Comparison of ENCODE assay signal across 21 mouse cellular contexts in the genomic region with DNA sequence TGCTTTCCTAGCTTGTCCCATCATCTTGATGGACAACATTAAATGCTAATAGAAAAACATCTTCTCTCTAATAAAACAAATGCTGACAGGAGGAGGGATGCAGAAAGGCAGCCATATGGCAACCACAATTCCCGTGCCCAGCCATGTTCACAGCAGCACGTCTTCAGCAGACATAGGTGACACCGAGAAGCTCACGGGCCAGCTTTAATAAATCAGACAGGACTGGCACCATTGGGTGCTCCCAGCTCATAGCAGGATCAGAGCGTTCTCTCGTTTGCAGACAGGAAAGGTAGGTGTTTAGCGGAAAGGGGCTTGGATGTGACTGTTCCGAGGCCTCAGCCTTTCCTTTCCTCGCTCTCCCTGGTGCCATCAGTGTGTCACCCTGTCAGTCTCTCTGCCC. TPM values are rescaled to one million over a fixed set of nuclear protein-coding genes. Genes with fewer than 3 reads are reported as not detected.
DNase-seq lines count a peak whose midpoint lies in the region; ATAC-seq and TF ChIP-seq lines count a peak whose summit lies in the region.
"Had no signal": no experiment of that assay in that cellular context is flagged by ENCODE, and none has a peak within 500 bp of the region (broad histone marks: within the 10 kb centered on the region; RNA-seq: fewer than 3 reads in every experiment).

No protein-coding gene starts in this region.

- H3K4me2 ChIP-seq in forebrain, embryonic 15.5 days (replicated peaks): no peak overlapping the region
- H3K4me2 ChIP-seq in forebrain, embryonic 11.5 days (ENCODE audit: low read depth, low read length, severe bottlenecking): no peak overlapping the region
- no peak overlapping the region for H3K4me2 ChIP-seq in hindbrain, embryonic 16.5 days (ENCODE audit: low read length)
- H3K4me2 ChIP-seq in hindbrain, embryonic 11.5 days (replicated peaks; ENCODE audit: low read depth, low read length): no peak overlapping the region
- H3K4me2 ChIP-seq: heart, embryonic 11.5 days; hindbrain, embryonic 15.5 days; intestine, embryonic 15.5 days had no signal

- no peaks in the 10 kb centered on the region for H3K9me3 ChIP-seq in forebrain, embryonic 15.5 days
- no peaks in the 10 kb centered on the region for H3K9me3 ChIP-seq in forebrain, embryonic 11.5 days (ENCODE audit: control insufficient read depth, low read length)
- no peaks in the 10 kb centered on the region for H3K9me3 ChIP-seq in hindbrain, embryonic 16.5 days (ENCODE audit: control insufficient read depth, low read length)
- no peaks in the 10 kb centered on the region for H3K9me3 ChIP-seq in hindbrain, embryonic 11.5 days (ENCODE audit: control insufficient read depth, low read length)
- no peaks in the 10 kb centered on the region for H3K9me3 ChIP-seq in embryonic facial prominence, embryonic 10.5 days
- H3K9me3 ChIP-seq: hindbrain, embryonic 15.5 days; intestine, embryonic 15.5 days had no signal

- peak; percentile 53 for ATAC-seq in forebrain, embryonic 15.5 days (replicated peaks)
- no peak for ATAC-seq in forebrain, embryonic 11.5 days (replicated peaks; ENCODE audit: low FRiP score)
- peak; percentile 12; the same call in 1 of the 2 replicates for ATAC-seq in hindbrain, embryonic 16.5 days
- no peak for ATAC-seq in hindbrain, embryonic 11.5 days (ENCODE audit: low FRiP score)
- ATAC-seq: CD4-positive, CD25-positive, alpha-beta regulatory T cell, adult 4 months; intestine, embryonic 15.5 days had no signal

- WGBS in forebrain, embryonic 15.5 days: 75% methylated on average over 9 of the region's 9 CpGs
- WGBS in forebrain, embryonic 11.5 days: 89% methylated on average over 9 of the region's 9 CpGs
- WGBS in hindbrain, embryonic 16.5 days: 81% methylated on average over 9 of the region's 9 CpGs
- 80% methylated on average over 9 of the region's 9 CpGs for WGBS in hindbrain, embryonic 11.5 days
- WGBS in embryonic facial prominence, embryonic 10.5 days: 88% methylated on average over 9 of the region's 9 CpGs

- no peak overlapping the region for H3K9ac ChIP-seq in forebrain, embryonic 15.5 days (replicated peaks)
- H3K9ac ChIP-seq in forebrain, embryonic 11.5 days (ENCODE audit: low read length): no peak overlapping the region
- no peak overlapping the region for H3K9ac ChIP-seq in hindbrain, embryonic 16.5 days (ENCODE audit: low read depth, low read length)
- H3K9ac ChIP-seq in hindbrain, embryonic 11.5 days (ENCODE audit: low read depth, low read length): no peak overlapping the region
- H3K9ac ChIP-seq: hindbrain, embryonic 15.5 days; intestine, embryonic 15.5 days had no signal

- TF ChIP-seq POLR2A in brain, embryonic 14.5 days (IDR thresholded peaks at IDR 0.05; ENCODE audit: borderline replicate concordance, extremely low read depth, insufficient read depth, insufficient read length, poor library complexity, severe bottlenecking): no peak

- H3K4me3 ChIP-seq in forebrain, embryonic 15.5 days: no peak overlapping the region
- no peak overlapping the region for H3K4me3 ChIP-seq in forebrain, embryonic 11.5 days (ENCODE audit: low read depth, low read length)
- H3K4me3 ChIP-seq in hindbrain, embryonic 16.5 days (ENCODE audit: low read length): no peak overlapping the region
- H3K4me3 ChIP-seq in hindbrain, embryonic 11.5 days (ENCODE audit: low read depth, low read length): no peak overlapping the region
- no peak overlapping the region for H3K4me3 ChIP-seq in embryonic facial prominence, embryonic 10.5 days
- H3K4me3 ChIP-seq: heart, adult 2 months; hindbrain, embryonic 15.5 days; intestine, embryonic 15.5 days had no signal

- no peaks in the 10 kb centered on the region for H3K36me3 ChIP-seq in forebrain, embryonic 15.5 days
- no peaks in the 10 kb centered on the region for H3K36me3 ChIP-seq in forebrain, embryonic 11.5 days (ENCODE audit: control insufficient read depth, insufficient read depth, low read length)
- H3K36me3 ChIP-seq in hindbrain, embryonic 16.5 days (ENCODE audit: control insufficient read depth, insufficient read depth, low read length): no peaks in the 10 kb centered on the region
- H3K36me3 ChIP-seq in hindbrain, embryonic 11.5 days (ENCODE audit: control insufficient read depth, insufficient read depth, low read length): no peaks in the 10 kb centered on the region
- H3K36me3 ChIP-seq in embryonic facial prominence, embryonic 10.5 days (replicated peaks): no peaks in the 10 kb centered on the region
- H3K36me3 ChIP-seq: hindbrain, embryonic 15.5 days; intestine, embryonic 15.5 days had no signal

- DNase-seq in forebrain, embryonic 11.5 days (ENCODE audit: low spot score): no peak
- DNase-seq in hindbrain, embryonic 11.5 days (ENCODE audit: low spot score): no peak
- peak; percentile 55 for DNase-seq in brain, embryonic 14.5 days (ENCODE audit: low read depth)
- DNase-seq in embryonic facial prominence, embryonic 10.5 days (ENCODE audit: low spot score): no peak
- DNase-seq: adrenal gland, adult 2 months; adrenal gland, postnatal 14 days; cerebellum, adult 11-12 months; cerebellum, adult 8-10 months; cerebellum, postnatal 10 days; cerebellum, postnatal 36 days; embryo, embryonic 11 days; gastrocnemius, postnatal 36 days; heart, adult 2 months; kidney, adult 11 months; kidney, adult 9 months had no signal

- H3K27ac ChIP-seq in forebrain, embryonic 15.5 days (replicated peaks): no peak overlapping the region
- no peak overlapping the region for H3K27ac ChIP-seq in forebrain, embryonic 11.5 days (ENCODE audit: low read depth, low read length)
- no peak overlapping the region for H3K27ac ChIP-seq in hindbrain, embryonic 16.5 days (ENCODE audit: low read depth, low read length)
- no peak overlapping the region for H3K27ac ChIP-seq in hindbrain, embryonic 11.5 days (ENCODE audit: low read depth, low read length)
- peak overlapping the region; percentile 44; the same call in 1 of the 2 replicates for H3K27ac ChIP-seq in embryonic facial prominence, embryonic 10.5 days (replicated peaks)
- H3K27ac ChIP-seq: heart, adult 2 months; hindbrain, embryonic 15.5 days; intestine, embryonic 15.5 days had no signal

- TF ChIP-seq CTCF in brain, embryonic 14.5 days (IDR thresholded peaks at IDR 0.05; ENCODE audit: borderline replicate concordance, extremely low read depth, insufficient read depth, insufficient read length): no peak

- H3K27me3 ChIP-seq in forebrain, embryonic 15.5 days: no peaks in the 10 kb centered on the region
- H3K27me3 ChIP-seq in forebrain, embryonic 11.5 days (ENCODE audit: control insufficient read depth, insufficient read depth, low read length): no peaks in the 10 kb centered on the region
- H3K27me3 ChIP-seq in hindbrain, embryonic 16.5 days (replicated peaks; ENCODE audit: control insufficient read depth, insufficient read depth, low read length): no peaks in the 10 kb centered on the region; the same call in 1 of the 2 replicates
- H3K27me3 ChIP-seq in hindbrain, embryonic 11.5 days (ENCODE audit: control insufficient read depth, insufficient read depth, low read length): no peaks in the 10 kb centered on the region
- H3K27me3 ChIP-seq in embryonic facial prominence, embryonic 10.5 days (replicated peaks; ENCODE audit: low read depth, poor library complexity, severe bottlenecking): no peaks in the 10 kb centered on the region
- H3K27me3 ChIP-seq: hindbrain, embryonic 15.5 days; intestine, embryonic 15.5 days had no signal

- H3K4me1 ChIP-seq in forebrain, embryonic 15.5 days: no peaks in the 10 kb centered on the region
- no peaks in the 10 kb centered on the region for H3K4me1 ChIP-seq in forebrain, embryonic 11.5 days (replicated peaks; ENCODE audit: control insufficient read depth, insufficient read depth, low read length)
- H3K4me1 ChIP-seq in hindbrain, embryonic 16.5 days (ENCODE audit: control insufficient read depth, insufficient read depth, low read depth, low read length): no peaks in the 10 kb centered on the region
- no peaks in the 10 kb centered on the region for H3K4me1 ChIP-seq in hindbrain, embryonic 11.5 days (replicated peaks; ENCODE audit: control insufficient read depth, insufficient read depth, low read length)
- no peaks in the 10 kb centered on the region for H3K4me1 ChIP-seq in embryonic facial prominence, embryonic 10.5 days
- H3K4me1 ChIP-seq: hindbrain, embryonic 15.5 days; intestine, embryonic 15.5 days had no signal

RNA-seq across cellular contexts. Expression of a gene that starts 12.3 kb away (rescaled TPM):
- 0.89 and 1.2 TPM in 2 replicates for polyA plus RNA-seq in forebrain, embryonic 15.5 days (2015; fragmentation: Nextera tagmentation; extraction: Ambion mirVana)
- 0.20 and 0.39 TPM in 2 replicates for polyA plus RNA-seq in forebrain, embryonic 11.5 days (2014; fragmentation: Nextera tagmentation; extraction: Ambion mirVana)
- 4.3 and 5.6 TPM in 2 replicates for polyA plus RNA-seq in hindbrain, embryonic 16.5 days (2015; fragmentation: Nextera tagmentation; extraction: Ambion mirVana)
- 0.82 and 0.91 TPM in 2 replicates for polyA plus RNA-seq in hindbrain, embryonic 11.5 days (2014; fragmentation: Nextera tagmentation; extraction: Ambion mirVana)
- 0.76 and 1.3 TPM in 2 replicates for polyA plus RNA-seq in brain, embryonic 14.5 days (2012; rRNA removed)
- 0.40 and 0.54 TPM in 2 replicates for polyA plus RNA-seq in embryonic facial prominence, embryonic 10.5 days (2016; fragmentation: Nextera tagmentation; extraction: Ambion mirVana)
- polyA plus RNA-seq: CD4-positive, CD25-positive, alpha-beta regulatory T cell, adult 4 months had no signal

Comparison
In these comparisons a context has a peak if more than half of its experiments do, and no peak if none do; other contexts are left out.
1. ATAC-seq: peak in forebrain, embryonic 15.5 days (single experiment) and hindbrain, embryonic 16.5 days (single experiment); none in forebrain, embryonic 11.5 days (single experiment) and hindbrain, embryonic 11.5 days (single experiment).